Mouse (Mus musculus) ES-Bruce4 (cell line): ENCODE results near the gene Cox17.

Experiments used
- CTCF ChIP-seq: IDR thresholded peaks from one replicate; pipeline ENCODE4 v1.8.1; 2011; ENCODE audit warnings: low read depth, low read length
- POLR2A ChIP-seq: IDR thresholded peaks from one replicate; pipeline ENCODE4 v1.8.1; 2011; ENCODE audit warnings: low read length; ENCODE audit not compliant: insufficient read depth

DNA sequence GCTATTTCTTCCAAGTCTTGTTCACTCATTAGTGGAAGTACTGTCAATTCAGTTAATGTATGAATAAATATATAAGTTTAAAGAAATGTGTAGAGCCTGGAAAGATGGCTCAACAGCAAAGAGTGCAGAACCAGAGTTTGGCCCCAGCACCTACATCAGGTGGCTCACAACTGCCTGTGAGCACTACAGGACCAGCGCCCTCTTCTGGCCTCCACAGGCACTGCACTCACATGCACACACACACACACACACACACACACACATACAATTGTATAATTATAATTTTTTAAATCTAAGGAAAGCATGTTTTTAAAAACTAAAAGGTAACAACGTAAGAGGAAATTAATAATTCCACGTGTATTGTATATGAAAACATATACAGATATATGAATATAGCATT lies 17.5 kb upstream of the Cox17 start:
- no peak for TF ChIP-seq POLR2A
- peak; percentile 19 for TF ChIP-seq CTCF
